Mouse (Mus musculus): ENCODE measurements around the gene Lcn10.

DNA sequence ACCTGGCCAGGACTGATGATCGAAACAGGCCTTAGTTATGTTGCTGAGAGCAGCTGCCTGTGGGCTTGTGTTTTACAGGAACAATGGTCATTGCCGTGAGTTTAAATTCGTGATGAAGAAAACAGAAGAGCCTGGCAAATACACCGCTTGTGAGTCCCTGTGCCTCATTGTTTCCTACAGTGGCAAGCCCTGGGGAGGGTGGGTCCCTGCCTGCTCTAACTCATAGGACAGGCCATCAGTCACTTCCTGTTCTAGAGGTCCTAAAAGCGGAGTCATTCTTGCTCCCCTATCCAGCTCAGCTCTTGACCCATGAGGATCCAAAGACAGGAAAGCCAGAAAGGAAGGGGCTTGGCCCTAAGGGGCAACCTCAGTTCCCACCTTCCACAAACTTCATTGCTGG is 18.5 kb downstream of the Lcn10 start:
- TF ChIP-seq POLR2A (IDR thresholded peaks at IDR 0.05; ENCODE audit: insufficient read depth, low read depth, low read length) (no peak), CTCF (IDR thresholded peaks at IDR 0.05; ENCODE audit: insufficient read depth, low read depth, low read length) (no peak)

All from olfactory bulb, adult 2 months (tissue).